Mouse (Mus musculus) urinary bladder, postnatal 0 days (tissue): ENCODE data around the gene Scn4a. TPM values are rescaled to one million over a fixed set of nuclear protein-coding genes. Genes with fewer than 3 reads are reported as not detected.

Source experiments
- polyA plus RNA-seq: library from polyadenylated mRNA; unstranded; fragments of >200 nt; fragmentation: Nextera tagmentation; extraction: Ambion mirVana; gene quantifications from 2 replicates; pipeline ENCODE4 v1.2.1, GENCODE M21; 2015

The Scn4a gene
- not detected in 2 replicates for polyA plus RNA-seq

GRCm38 (mm10) chr11:106353188-106353587 is at the start of gene Scn4a:
TSS of gene Scn4a (minus strand) at chr11:106353288.

GRCm38 (mm10) chr11:106387791-106388216 is 34.7 kb upstream of the Scn4a start, which contains the start of gene Icam2:
TSS of gene Icam2 (minus strand) at chr11:106388075.

GRCm38 (mm10) chr11:106365366-106365765 is 12.3 kb upstream of the Scn4a start, which contains the start of gene Prr29:
TSS of gene Prr29 (plus strand) at chr11:106365472.

GRCm38 (mm10) chr11:106314333-106314812 is 38.7 kb downstream of the Scn4a start, which contains the start of gene Cd79b:
TSS of gene Cd79b (minus strand) at chr11:106314762.

GRCm38 (mm10) chr11:106301765-106302164 is 51.3 kb downstream of the Scn4a start, which contains the start of gene Gh:
TSS of gene Gh (minus strand) at chr11:106301865.

GRCm38 (mm10) chr11:106276454-106276853 is 76.6 kb downstream of the Scn4a start, which contains the start of gene Tcam1:
TSS of gene Tcam1 (plus strand) at chr11:106276672.

GRCm38 (mm10) chr11:106272644-106273310 is 80.3 kb downstream of the Scn4a start, which contains the start of gene Smarcd2:
TSS of gene Smarcd2 (minus strand) at chr11:106272972.

Other genes with a start within 250 kb of the Scn4a start
- not detected in 2 replicates for gene Gm10840, start 192.4 kb downstream of the Scn4a start, polyA plus RNA-seq
- gene Limd2, start 192.4 kb downstream of the Scn4a start, polyA plus RNA-seq = 30.1 and 32.3 TPM in 2 replicates
- gene Strada, start 151.1 kb downstream of the Scn4a start, polyA plus RNA-seq = 11.3 and 13.3 TPM in 2 replicates
- 51.0 and 54.6 TPM in 2 replicates for gene Ccdc47, start 136.9 kb downstream of the Scn4a start, polyA plus RNA-seq
- 30.4 and 34.3 TPM in 2 replicates for gene Ddx42, start 136.4 kb downstream of the Scn4a start, polyA plus RNA-seq
- gene Ftsj3, start 97.2 kb downstream of the Scn4a start, polyA plus RNA-seq = 27.5 and 29.8 TPM in 2 replicates
- gene Psmc5, start 97.1 kb downstream of the Scn4a start, polyA plus RNA-seq = 177 and 179 TPM in 2 replicates
- gene Smarcd2, start 80.3 kb downstream of the Scn4a start, polyA plus RNA-seq = 31.7 and 32.2 TPM in 2 replicates
- gene Tcam1, start 76.6 kb downstream of the Scn4a start, polyA plus RNA-seq = 0.06 TPM in 1 of 2 replicates, not detected in the other
- not detected in 2 replicates for gene Gh, start 51.4 kb downstream of the Scn4a start, polyA plus RNA-seq
- 1.1 and 1.5 TPM in 2 replicates for gene Cd79b, start 38.5 kb downstream of the Scn4a start, polyA plus RNA-seq
- gene Prr29, start 12.2 kb upstream of the Scn4a start, polyA plus RNA-seq = not detected in 2 replicates
- 15.2 and 25.4 TPM in 2 replicates for gene Icam2, start 34.8 kb upstream of the Scn4a start, polyA plus RNA-seq
- 3.4 TPM in 2 replicates for gene Ern1, start 134.6 kb upstream of the Scn4a start, polyA plus RNA-seq